Mouse (Mus musculus) adrenal gland, postnatal 4 days (tissue): Measurements from ENCODE around the gene Zfp512b. TPM values are rescaled to one million over a fixed set of nuclear protein-coding genes. Genes with fewer than 3 reads are reported as not detected.

ENCODE experiments used
- microRNA-seq: library from miRNA; unstranded; fragments of <30 nt; microRNA quantifications from one replicate; pipeline ENCODE4 v1.2.0, GENCODE M21; 2021
- total RNA-seq, 2 experiments: library from RNA; stranded (reverse); gene quantifications; 2 replicates each; pipeline ENCODE4 v1.2.3; 2021

Zfp512b gene
- total RNA-seq, 2 experiments from 2014 or later, result 141 to 143 TPM

Small RNA genes lying within 50 kb of the gene (microRNA-seq; reads per million reads assigned to microRNA genes)
- gene Mir7006, result 0.79 reads per million

Other genes starting within 250 kb of the Zfp512b start
- 10 to 100 TPM; 37.0 to 42.4 TPM for gene Zgpat, start 227.9 kb downstream of the Zfp512b start, total RNA-seq
- 10 to 100 TPM; 43.6 to 48.9 TPM for gene Arfrp1, start 227.4 kb downstream of the Zfp512b start, total RNA-seq
- gene Lime1, start 212.7 kb downstream of the Zfp512b start, total RNA-seq, result 10 to 100 TPM; 21.8 to 28.4 TPM
- gene Zbtb46, start 133.4 kb downstream of the Zfp512b start, total RNA-seq, result 10 to 100 TPM; 27.3 to 28.4 TPM
- gene Abhd16b, start 99.6 kb downstream of the Zfp512b start, total RNA-seq, result not detected
- gene Tpd52l2, start 95.7 kb downstream of the Zfp512b start, total RNA-seq, result 100 to 1,000 TPM; 120 to 121 TPM
- 100 to 1,000 TPM; 120 to 131 TPM for gene Dnajc5, start 72.3 kb downstream of the Zfp512b start, total RNA-seq
- gene Uckl1, start 7.9 kb downstream of the Zfp512b start, total RNA-seq, result 100 to 1,000 TPM; 106 to 113 TPM
- 10 to 100 TPM; 72.3 to 73.4 TPM for gene Prpf6, start 935 bp downstream of the Zfp512b start, total RNA-seq
- gene Samd10, start 6.4 kb upstream of the Zfp512b start, total RNA-seq, result 10 to 100 TPM; 23.8 to 25.5 TPM
- gene Gm29797, start 64.2 kb upstream of the Zfp512b start, total RNA-seq, result under 1 TPM; 0.42 TPM
- 10 to 100 TPM; 45.2 to 47.3 TPM for gene Sox18, start 78.8 kb upstream of the Zfp512b start, total RNA-seq
- gene Tcea2, start 87.5 kb upstream of the Zfp512b start, total RNA-seq, result 10 to 100 TPM; 23.6 to 24.3 TPM
- gene Rgs19, start 101.2 kb upstream of the Zfp512b start, total RNA-seq, result 10 to 100 TPM; 30.2 to 31.1 TPM
- gene Lkaaear1, start 105.6 kb upstream of the Zfp512b start, total RNA-seq, result not detected
- gene Oprl1, start 122.2 kb upstream of the Zfp512b start, total RNA-seq, result 1 to 10 TPM; 4.0 to 6.0 TPM
- 10 to 100 TPM; 14.7 TPM for gene Myt1, start 170.5 kb upstream of the Zfp512b start, total RNA-seq
- gene Pcmtd2, start 245.1 kb upstream of the Zfp512b start, total RNA-seq, result 10 to 100 TPM; 70.8 to 74.9 TPM